Mouse (Mus musculus): ENCODE data around the gene Gm11437. TPM values are rescaled to one million over a fixed set of nuclear protein-coding genes. Genes with fewer than 3 reads are reported as not detected.

Gene Gm11437
- polyA plus RNA-seq, 1 experiment from 2014 or later = 0.31 TPM

Other genes with a start within 250 kb of the Gm11437 start
- 21.5 and 22.7 TPM in 2 replicates for gene Ddx52, start 225.4 kb downstream of the Gm11437 start, polyA plus RNA-seq (2015; fragmentation: Nextera tagmentation; extraction: Ambion mirVana)
- 29.9 and 33.1 TPM in 2 replicates for gene Synrg, start 203.0 kb downstream of the Gm11437 start, polyA plus RNA-seq (2015; fragmentation: Nextera tagmentation; extraction: Ambion mirVana)
- 11.0 TPM in 2 replicates for gene Dusp14, start 98.2 kb downstream of the Gm11437 start, polyA plus RNA-seq (2015; fragmentation: Nextera tagmentation; extraction: Ambion mirVana)
- gene Tada2a, start 37.9 kb downstream of the Gm11437 start, polyA plus RNA-seq (2015; fragmentation: Nextera tagmentation; extraction: Ambion mirVana) = 30.8 and 33.5 TPM in 2 replicates
- gene Acaca, start 37.8 kb downstream of the Gm11437 start, polyA plus RNA-seq (2015; fragmentation: Nextera tagmentation; extraction: Ambion mirVana) = 28.8 and 32.6 TPM in 2 replicates